Comparison of ENCODE assay signal across 12 mouse cellular contexts in genomic region chr13:83075320-83075877, GRCm38 (mm10).
A peak's percentile ranks its signal among the peaks of the same experiment; 100 is the strongest.
DNase-seq lines count a peak whose midpoint lies in the region; ATAC-seq and TF ChIP-seq lines count a peak whose summit lies in the region.
"Had no signal": no experiment of that assay in that cellular context is flagged by ENCODE, and none has a peak within 500 bp of the region (broad histone marks: within the 10 kb centered on the region; RNA-seq: fewer than 3 reads in every experiment).

No protein-coding gene starts in this region.

- H3K4me3 ChIP-seq in lung, postnatal 0 days (ENCODE audit: low read depth, low read length) = no peak overlapping the region
- H3K4me3 ChIP-seq in cortical plate, adult 2 months (ENCODE audit: insufficient read depth, low read length) = no peak overlapping the region
- H3K4me3 ChIP-seq: forebrain, embryonic 12.5 days; megakaryocyte, embryonic 14.5 days had no signal

- no peaks in the 10 kb centered on the region for H3K27me3 ChIP-seq in lung, postnatal 0 days (replicated peaks; ENCODE audit: insufficient read depth, low read length)
- H3K27me3 ChIP-seq: forebrain, embryonic 12.5 days; megakaryocyte, embryonic 14.5 days had no signal

- H3K27ac ChIP-seq in lung, postnatal 0 days (ENCODE audit: low read length) = no peak overlapping the region
- H3K27ac ChIP-seq in cortical plate, adult 2 months (ENCODE audit: insufficient read depth, low read length) = peak overlapping the region; percentile 28
- H3K27ac ChIP-seq: forebrain, embryonic 12.5 days had no signal

- no peak overlapping the region for H3K4me2 ChIP-seq in lung, postnatal 0 days (replicated peaks; ENCODE audit: low read depth, low read length)
- H3K4me2 ChIP-seq: forebrain, embryonic 12.5 days had no signal

- no peaks in the 10 kb centered on the region for H3K4me1 ChIP-seq in lung, postnatal 0 days (ENCODE audit: insufficient read depth, low read depth, low read length)
- H3K4me1 ChIP-seq in cortical plate, adult 2 months (ENCODE audit: control insufficient read depth, insufficient read depth, low read length) = no peaks in the 10 kb centered on the region
- H3K4me1 ChIP-seq: forebrain, embryonic 12.5 days had no signal

- no peak overlapping the region for H3K9ac ChIP-seq in lung, postnatal 0 days (replicated peaks; ENCODE audit: low read depth)
- H3K9ac ChIP-seq: forebrain, embryonic 12.5 days had no signal

- TF ChIP-seq POLR2A in cortical plate, adult 2 months (IDR thresholded peaks at IDR 0.05; ENCODE audit: extremely low read depth, insufficient read depth, low read length) = no peak

- no peaks in the 10 kb centered on the region for H3K36me3 ChIP-seq in lung, postnatal 0 days (ENCODE audit: insufficient read depth, low read length)
- H3K36me3 ChIP-seq: forebrain, embryonic 12.5 days had no signal

- H3K9me3 ChIP-seq in lung, postnatal 0 days (ENCODE audit: low read length) = no peaks in the 10 kb centered on the region
- H3K9me3 ChIP-seq: forebrain, embryonic 12.5 days; megakaryocyte, embryonic 14.5 days had no signal

- intact Hi-C loops in left cerebral cortex, postnatal 36 days (cut with DNase I) = no loop called here

- ATAC-seq in lung, postnatal 0 days = no peak
- ATAC-seq in megakaryocyte-erythroid progenitor cell, adult 5-6 weeks (replicated peaks; ENCODE audit: low FRiP score, low TSS enrichment, poor library complexity, severe bottlenecking) = peak; percentile 82

- DNase-seq in cerebellum, postnatal 10 days = peak; percentile 6 to 11
- no peak for DNase-seq in cerebellum, adult 8-10 months
- peak; percentile 6 for DNase-seq in lung, postnatal 0 days (ENCODE audit: low spot score)
- DNase-seq in lung, postnatal 14 days = no peak
- no peak for DNase-seq in left cerebral cortex, adult 11 months (ENCODE audit: low spot score)
- DNase-seq in left cerebral cortex, postnatal 36 days (ENCODE audit: low spot score in 2 of 2) = no peak
- DNase-seq: adrenal gland, postnatal 14 days; kidney, adult 11 months had no signal

- WGBS in lung, postnatal 0 days = 61% methylated on average over 7 of the region's 7 CpGs

- TF ChIP-seq EP300 in lung, postnatal 0 days (IDR thresholded peaks at IDR 0.05) = no peak

- no peak for TF ChIP-seq CTCF in lung, postnatal 0 days (IDR thresholded peaks at IDR 0.05)
- no peak for TF ChIP-seq CTCF in cortical plate, adult 2 months (IDR thresholded peaks at IDR 0.05; ENCODE audit: extremely low read depth, insufficient read depth, low read length)

Comparison
In these comparisons a context has a peak if more than half of its experiments do, and no peak if none do; other contexts are left out.
1. DNase-seq: peak in cerebellum, postnatal 10 days (2 of 2) and lung, postnatal 0 days (single experiment); none in cerebellum, adult 8-10 months (single experiment), lung, postnatal 14 days (single experiment), left cerebral cortex, adult 11 months (single experiment) and left cerebral cortex, postnatal 36 days (0 of 2).